8 mouse cellular contexts compared by ENCODE assay signal in genomic region chr17:80846996-80847810, GRCm38 (mm10).
DNase-seq lines count a peak whose midpoint lies in the region; ATAC-seq lines count a peak whose summit lies in the region.

No protein-coding gene starts in this region.

- H3K4me2 ChIP-seq in heart, embryonic 14.5 days (ENCODE audit: low read length): peak overlapping the region; percentile 51

- H3K9me3 ChIP-seq in heart, embryonic 14.5 days (ENCODE audit: control insufficient read depth, low read length): no peaks in the 10 kb centered on the region

- no peaks in the 10 kb centered on the region for H3K36me3 ChIP-seq in heart, embryonic 14.5 days (ENCODE audit: control insufficient read depth, insufficient read depth, low read length)

- intact Hi-C loops in left cerebral cortex, postnatal 4 days (cut with DNase I): no loop called here

- ATAC-seq in heart, embryonic 14.5 days (ENCODE audit: insufficient number of reproducible peaks, insufficient read depth, low FRiP score, low read depth): peak; percentile 64; the same call in 1 of the 2 replicates
- no peak for ATAC-seq in megakaryocyte, adult 5-6 weeks (ENCODE audit: poor library complexity, severe bottlenecking)

- H3K4me1 ChIP-seq in heart, embryonic 14.5 days (ENCODE audit: control insufficient read depth in 2 of 2, insufficient read depth in 2 of 2, low read length in 2 of 2): peaks cover 5 to 16% of the 10 kb centered on the region in 2 experiments; a peak in 3 of 4 replicates

- peak overlapping the region; percentile 2 to 56; a peak in 2 of 4 replicates for H3K27ac ChIP-seq in heart, embryonic 14.5 days (replicated peaks in 1 of 2; ENCODE audit: control insufficient read depth in 1 of 2, insufficient read depth in 1 of 2, low read depth in 2 of 2, low read length in 2 of 2)

- WGBS in heart, embryonic 14.5 days: 40% methylated on average over 23 of the region's 23 CpGs

- no peak overlapping the region for H3K9ac ChIP-seq in heart, embryonic 14.5 days (ENCODE audit: low read length)

- no peaks in the 10 kb centered on the region for H3K27me3 ChIP-seq in heart, embryonic 14.5 days (ENCODE audit: control insufficient read depth, insufficient read depth, low read length)

- H3K4me3 ChIP-seq in heart, embryonic 14.5 days (ENCODE audit: control insufficient read depth in 1 of 2, insufficient read depth in 1 of 2, low read depth in 1 of 2, low read length in 2 of 2): peak overlapping the region in 1 of 2 experiments; percentile 39; a peak in 2 of 4 replicates

- peak; percentile 76 for DNase-seq in left cerebral cortex, postnatal 4 days
- no peak for DNase-seq in left cerebral cortex, adult 9 months (ENCODE audit: low spot score in 2 of 2)
- DNase-seq in cerebellum, adult 9-11 months: peak; percentile 76
- peak; percentile 62 to 69 for DNase-seq in kidney, postnatal 36 days
- DNase-seq in adrenal gland, postnatal 25 days: no peak
- DNase-seq in gastrocnemius, adult 18-20 months (ENCODE audit: low spot score): no peak

Comparison
In these comparisons a context has a peak if more than half of its experiments do, and no peak if none do; other contexts are left out.
1. DNase-seq: peak in left cerebral cortex, postnatal 4 days (single experiment), cerebellum, adult 9-11 months (single experiment) and kidney, postnatal 36 days (2 of 2); none in left cerebral cortex, adult 9 months (0 of 2), adrenal gland, postnatal 25 days (single experiment) and gastrocnemius, adult 18-20 months (single experiment).